Mouse (Mus musculus) ES-Bruce4 (cell line): ENCODE measurements at regions not wholly inside any gene's neighbourhood (a gene's known extent, or its start where the extent isn't known, plus 50 kb on each side); places are given as distances from the start of the nearest gene placed in this dataset.

ENCODE experiments used
- H3K27ac ChIP-seq: 2 replicates; pipeline ENCODE4 v1.5.1; 2012; ENCODE audit warnings: low read length, inconsistent platforms; ENCODE audit not compliant: insufficient read depth
- H3K27me3 ChIP-seq: 2 replicates; pipeline ENCODE4 v1.6.1; 2012; ENCODE audit warnings: mild to moderate bottlenecking, low read length, inconsistent platforms; ENCODE audit not compliant: control insufficient read depth, poor library complexity, insufficient read depth, severe bottlenecking
- H3K36me3 ChIP-seq: 2 replicates; pipeline ENCODE4 v1.6.1; 2012; ENCODE audit warnings: inconsistent platforms, mild to moderate bottlenecking, low read length, moderate library complexity; ENCODE audit not compliant: control insufficient read depth, poor library complexity, insufficient read depth, severe bottlenecking
- H3K4me1 ChIP-seq: one replicate; pipeline ENCODE4 v1.8.1; 2011; ENCODE audit warnings: low read length; ENCODE audit not compliant: control insufficient read depth, insufficient read depth
- H3K4me3 ChIP-seq: 2 replicates; pipeline ENCODE4 v1.5.1; 2011; ENCODE audit warnings: low read depth, mild to moderate bottlenecking, low read length
- H3K9ac ChIP-seq: 2 replicates; pipeline ENCODE4 v1.6.1; 2012; ENCODE audit warnings: low read depth, mild to moderate bottlenecking, inconsistent platforms; ENCODE audit not compliant: poor library complexity, severe bottlenecking
- H3K9me3 ChIP-seq: replicated peaks from 2 replicates; pipeline ENCODE4 v1.6.1; 2012; ENCODE audit warnings: mild to moderate bottlenecking, low read length, inconsistent platforms; ENCODE audit not compliant: control insufficient read depth, poor library complexity, insufficient read depth, severe bottlenecking
- CTCF ChIP-seq: IDR thresholded peaks from one replicate; pipeline ENCODE4 v1.8.1; 2011; ENCODE audit warnings: low read depth, low read length
- EP300 ChIP-seq: IDR thresholded peaks from 2 replicates; pipeline ENCODE4 v1.6.1; 2011; ENCODE audit warnings: low read depth, low read length; ENCODE audit not compliant: insufficient read depth
- POLR2A ChIP-seq: IDR thresholded peaks from one replicate; pipeline ENCODE4 v1.8.1; 2011; ENCODE audit warnings: low read length; ENCODE audit not compliant: insufficient read depth

DNA sequence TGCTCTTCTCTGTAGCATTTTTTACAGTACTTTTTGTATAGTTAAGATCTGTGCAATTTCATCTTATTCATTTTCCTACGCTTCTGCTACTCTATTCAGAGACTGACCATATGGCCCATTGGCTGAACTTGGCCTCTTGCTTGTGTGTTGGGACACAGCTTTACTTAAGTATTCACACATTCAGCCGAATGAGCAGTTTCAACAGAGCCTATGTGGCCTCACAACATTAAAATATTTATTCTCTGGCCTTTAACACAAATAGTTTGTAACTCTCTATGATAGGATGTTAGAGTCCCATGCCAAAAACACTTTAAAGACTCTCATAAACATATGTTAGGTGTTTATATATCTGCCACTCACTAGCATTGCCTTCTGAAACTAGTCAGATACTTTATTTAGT lies 159.9 kb upstream of the Cdkn2b start:
- no peak for TF ChIP-seq POLR2A
- no peak for TF ChIP-seq CTCF
- TF ChIP-seq EP300 = no peak
- Histone ChIP-seq H3K36me3 (no peaks in the 10 kb centered on the region), H3K27ac (no peak overlapping the region), H3K9ac (no peak overlapping the region), H3K4me3 (no peak overlapping the region), H3K9me3 (no peaks in the 10 kb centered on the region), H3K27me3 (no peaks in the 10 kb centered on the region), H3K4me1 (no peaks in the 10 kb centered on the region)

GRCm38 (mm10) chr4:89469883-89470282 lies 159.0 kb upstream of the Cdkn2b start:
- H3K27me3 ChIP-seq = no peaks in the 10 kb centered on the region
- no peak for TF ChIP-seq EP300
- TF ChIP-seq POLR2A = no peak
- no peaks in the 10 kb centered on the region for H3K4me1 ChIP-seq
- H3K9ac ChIP-seq = no peak overlapping the region
- no peaks in the 10 kb centered on the region for H3K36me3 ChIP-seq
- no peak overlapping the region for H3K4me3 ChIP-seq
- no peak overlapping the region for H3K27ac ChIP-seq
- no peaks in the 10 kb centered on the region for H3K9me3 ChIP-seq

GRCm38 (mm10) chr4:89469406-89469805 lies 158.6 kb upstream of the Cdkn2b start:
- no peak overlapping the region for H3K4me3 ChIP-seq
- H3K36me3 ChIP-seq = no peaks in the 10 kb centered on the region
- no peaks in the 10 kb centered on the region for H3K9me3 ChIP-seq
- no peaks in the 10 kb centered on the region for H3K4me1 ChIP-seq
- no peak overlapping the region for H3K9ac ChIP-seq
- no peaks in the 10 kb centered on the region for H3K27me3 ChIP-seq
- TF ChIP-seq EP300 (no peak), CTCF (no peak), POLR2A (no peak)
- no peak overlapping the region for H3K27ac ChIP-seq

GRCm38 (mm10) chr4:89466766-89467165 lies 155.9 kb upstream of the Cdkn2b start:
- Histone ChIP-seq H3K36me3 (no peaks in the 10 kb centered on the region), H3K4me1 (no peaks in the 10 kb centered on the region), H3K27ac (no peak overlapping the region), H3K9me3 (no peaks in the 10 kb centered on the region), H3K4me3 (no peak overlapping the region), H3K27me3 (no peaks in the 10 kb centered on the region), H3K9ac (no peak overlapping the region)
- TF ChIP-seq CTCF (no peak), EP300 (no peak), POLR2A (no peak)

DNA sequence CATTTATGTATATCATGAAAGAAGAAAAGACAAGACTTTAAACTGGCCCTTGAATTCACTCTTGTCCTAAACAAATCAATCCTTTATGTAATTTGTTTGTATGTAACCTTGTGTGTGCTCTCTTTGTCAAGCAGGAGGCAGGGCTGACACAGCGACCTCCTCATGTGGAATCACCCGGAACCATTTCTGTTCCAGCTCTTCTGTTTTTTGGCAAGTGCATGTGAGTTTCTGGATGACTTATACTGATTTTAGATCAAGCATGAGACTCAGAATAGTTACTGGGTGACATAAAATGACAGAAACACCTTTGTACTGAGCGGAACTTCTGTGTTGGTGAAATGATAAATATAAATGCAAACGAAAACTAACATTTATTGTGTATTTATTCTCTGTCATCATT lies 152.3 kb upstream of the Cdkn2b start:
- TF ChIP-seq EP300 (no peak), POLR2A (no peak), CTCF (no peak)
- Histone ChIP-seq H3K27me3 (no peaks in the 10 kb centered on the region), H3K27ac (no peak overlapping the region), H3K4me3 (no peak overlapping the region), H3K9ac (no peak overlapping the region), H3K9me3 (no peaks in the 10 kb centered on the region), H3K36me3 (no peaks in the 10 kb centered on the region), H3K4me1 (no peaks in the 10 kb centered on the region)

DNA sequence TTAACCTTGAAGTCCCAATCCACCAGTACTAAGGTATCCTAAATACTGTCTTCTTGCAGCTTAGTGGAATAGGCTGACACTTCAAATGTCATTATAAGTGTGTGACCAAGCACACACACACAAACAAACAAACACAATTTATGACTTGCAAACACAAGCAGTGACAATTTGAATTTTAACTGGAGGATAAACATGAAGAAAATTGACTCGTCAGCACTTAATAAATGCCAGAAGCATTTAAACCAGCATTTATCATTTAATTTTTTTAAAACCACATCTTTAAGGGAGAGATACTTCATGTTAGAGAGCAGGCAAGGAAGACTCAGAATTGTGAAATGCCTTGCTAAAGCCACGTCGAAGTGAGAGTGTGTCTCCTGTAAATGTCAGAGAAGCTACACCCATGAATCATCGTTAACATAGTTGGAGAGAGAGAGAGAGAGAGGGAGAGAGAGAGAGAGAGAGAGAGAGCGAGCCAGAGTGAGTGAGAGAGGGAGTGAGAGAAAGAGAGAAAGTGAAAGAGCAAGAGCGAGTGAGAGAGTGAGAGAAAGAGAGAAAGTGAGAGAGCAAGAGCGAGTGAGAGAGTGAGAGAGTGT lies 149.4 kb upstream of the Cdkn2b start:
- H3K9ac ChIP-seq = no peak overlapping the region
- TF ChIP-seq EP300 (no peak), CTCF (no peak), POLR2A (no peak)
- H3K27ac ChIP-seq = no peak overlapping the region
- no peaks in the 10 kb centered on the region for H3K36me3 ChIP-seq
- H3K27me3 ChIP-seq = no peaks in the 10 kb centered on the region
- no peaks in the 10 kb centered on the region for H3K9me3 ChIP-seq
- H3K4me1 ChIP-seq = no peaks in the 10 kb centered on the region
- H3K4me3 ChIP-seq = no peak overlapping the region
